Mouse (Mus musculus): ENCODE results near the gene Mybpc3. TPM values are rescaled to one million over a fixed set of nuclear protein-coding genes. Genes with fewer than 3 reads are reported as not detected.

Mybpc3 gene
- polyA plus RNA-seq, 1 experiment from 2014 or later = 0.05 TPM

- Histone ChIP-seq H3K4me2 (ENCODE audit: low read length) (no peak overlapping the region), H3K27me3 (replicated peaks; ENCODE audit: control insufficient read depth, insufficient read depth, low read length) (no peaks in the 10 kb centered on the region), H3K9me3 (ENCODE audit: control insufficient read depth, low read length) (no peaks in the 10 kb centered on the region), H3K4me1 (ENCODE audit: control insufficient read depth, insufficient read depth, low read depth, low read length) (no peaks in the 10 kb centered on the region), H3K4me3 (ENCODE audit: low read length) (no peak overlapping the region), H3K36me3 (ENCODE audit: control insufficient read depth, insufficient read depth, low read length) (peaks cover 46% of the 10 kb centered on the region), H3K9ac (ENCODE audit: low read depth, low read length) (no peak overlapping the region), H3K27ac (ENCODE audit: low read depth, low read length) (no peak overlapping the region)
- no peak for ATAC-seq
- WGBS = 95% methylated on average over 11 of the region's 11 CpGs
Observed at GRCm38 (mm10) chr2:91143401-91143800, 25.5 kb downstream of the Mybpc3 start.

GRCm38 (mm10) chr2:91148101-91148500 lies 30.2 kb downstream of the Mybpc3 start:
- H3K9ac ChIP-seq (ENCODE audit: low read depth, low read length) = no peak overlapping the region
- no peaks in the 10 kb centered on the region for H3K27me3 ChIP-seq (replicated peaks; ENCODE audit: control insufficient read depth, insufficient read depth, low read length)
- H3K4me2 ChIP-seq (ENCODE audit: low read length) = no peak overlapping the region
- no peaks in the 10 kb centered on the region for H3K4me1 ChIP-seq (ENCODE audit: control insufficient read depth, insufficient read depth, low read depth, low read length)
- no peaks in the 10 kb centered on the region for H3K9me3 ChIP-seq (ENCODE audit: control insufficient read depth, low read length)
- peaks cover 40% of the 10 kb centered on the region for H3K36me3 ChIP-seq (ENCODE audit: control insufficient read depth, insufficient read depth, low read length)
- no peak overlapping the region for H3K4me3 ChIP-seq (ENCODE audit: low read length)
- H3K27ac ChIP-seq (ENCODE audit: low read depth, low read length) = no peak overlapping the region
- ATAC-seq = no peak

DNA sequence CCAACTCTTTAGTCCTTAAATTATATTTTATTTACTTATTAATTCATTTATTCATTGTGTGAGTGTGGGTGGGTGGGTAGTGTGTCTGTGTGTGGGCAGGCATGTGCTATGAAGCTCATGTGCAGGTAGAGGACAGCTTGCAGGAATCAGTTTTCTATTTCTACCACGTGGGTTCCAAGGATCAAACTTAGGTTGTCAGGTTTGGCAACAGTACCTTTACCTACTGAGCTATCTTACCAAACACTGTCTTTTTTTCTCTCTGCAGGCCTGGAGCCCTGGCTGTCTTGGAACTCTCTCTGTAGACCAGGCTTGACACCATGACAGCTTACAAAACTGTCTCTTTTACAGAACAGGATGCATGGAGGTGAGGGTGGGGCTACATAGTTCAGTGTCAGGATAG lies 33.4 kb downstream of the Mybpc3 start:
- H3K9ac ChIP-seq (ENCODE audit: low read depth, low read length) = no peak overlapping the region
- whole genome bisulfite sequencing = 77% methylated on average over 1 of the region's 1 CpGs
- no peaks in the 10 kb centered on the region for H3K27me3 ChIP-seq (replicated peaks; ENCODE audit: control insufficient read depth, insufficient read depth, low read length)
- H3K4me2 ChIP-seq (ENCODE audit: low read length) = no peak overlapping the region
- no peaks in the 10 kb centered on the region for H3K4me1 ChIP-seq (ENCODE audit: control insufficient read depth, insufficient read depth, low read depth, low read length)
- H3K9me3 ChIP-seq (ENCODE audit: control insufficient read depth, low read length) = no peaks in the 10 kb centered on the region
- no peak overlapping the region for H3K4me3 ChIP-seq (ENCODE audit: low read length)
- H3K27ac ChIP-seq (ENCODE audit: low read depth, low read length) = no peak overlapping the region
- peaks cover 54% of the 10 kb centered on the region for H3K36me3 ChIP-seq (ENCODE audit: control insufficient read depth, insufficient read depth, low read length)
- ATAC-seq = no peak

DNA sequence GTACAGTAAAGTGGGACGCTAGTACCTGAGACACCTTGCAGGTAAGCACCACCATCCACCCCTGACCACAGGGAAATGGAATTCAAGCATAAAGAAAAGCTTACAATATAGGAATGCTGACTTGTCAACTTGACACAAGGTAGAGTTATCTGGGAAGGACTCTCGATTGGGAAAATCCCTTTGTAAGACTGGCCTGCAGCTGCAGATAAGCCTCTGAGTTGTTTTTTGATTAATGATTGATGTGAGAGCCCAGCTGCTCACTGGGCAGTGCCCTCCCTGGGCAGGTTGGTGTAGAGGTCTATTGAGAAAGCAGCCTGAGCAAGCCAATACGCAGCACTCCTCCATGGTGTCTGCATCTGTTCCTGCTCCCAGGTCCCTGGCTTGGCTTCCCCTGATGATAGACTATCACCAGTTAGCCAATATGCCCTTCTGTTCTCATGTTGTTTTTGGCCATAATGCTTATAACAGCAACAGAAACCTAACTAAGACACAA lies 35.0 kb downstream of the Mybpc3 start:
- Histone ChIP-seq H3K27ac (ENCODE audit: low read depth, low read length) (no peak overlapping the region), H3K9ac (ENCODE audit: low read depth, low read length) (no peak overlapping the region), H3K9me3 (ENCODE audit: control insufficient read depth, low read length) (no peaks in the 10 kb centered on the region), H3K4me3 (ENCODE audit: low read length) (no peak overlapping the region), H3K4me1 (ENCODE audit: control insufficient read depth, insufficient read depth, low read depth, low read length) (no peaks in the 10 kb centered on the region), H3K4me2 (ENCODE audit: low read length) (no peak overlapping the region), H3K27me3 (replicated peaks; ENCODE audit: control insufficient read depth, insufficient read depth, low read length) (no peaks in the 10 kb centered on the region), H3K36me3 (ENCODE audit: control insufficient read depth, insufficient read depth, low read length) (peaks cover 55% of the 10 kb centered on the region)
- no peak for ATAC-seq
- WGBS = 91% methylated on average over 3 of the region's 3 CpGs

- H3K4me3 ChIP-seq (ENCODE audit: low read length) = no peak overlapping the region
- ATAC-seq = no peak
- WGBS = 93% methylated on average over 3 of the region's 3 CpGs
Observed at GRCm38 (mm10) chr2:91154091-91154490, 36.1 kb downstream of the Mybpc3 start.

GRCm38 (mm10) chr2:91157002-91157752 lies 39.2 kb downstream of the Mybpc3 start:
- no peak overlapping the region for H3K4me2 ChIP-seq (ENCODE audit: low read length)
- no peaks in the 10 kb centered on the region for H3K27me3 ChIP-seq (replicated peaks; ENCODE audit: control insufficient read depth, insufficient read depth, low read length)
- H3K4me1 ChIP-seq (ENCODE audit: control insufficient read depth, insufficient read depth, low read depth, low read length) = no peaks in the 10 kb centered on the region
- H3K4me3 ChIP-seq (ENCODE audit: low read length) = no peak overlapping the region
- H3K9ac ChIP-seq (ENCODE audit: low read depth, low read length) = no peak overlapping the region
- H3K27ac ChIP-seq (ENCODE audit: low read depth, low read length) = no peak overlapping the region
- no peaks in the 10 kb centered on the region for H3K9me3 ChIP-seq (ENCODE audit: control insufficient read depth, low read length)
- peaks cover 53% of the 10 kb centered on the region for H3K36me3 ChIP-seq (ENCODE audit: control insufficient read depth, insufficient read depth, low read length)
- 39% methylated on average over 6 of the region's 6 CpGs for WGBS
- no peak for ATAC-seq

More at GRCm38 (mm10) chr2:91154091-91154490, 36.1 kb downstream of the Mybpc3 start:
- Histone ChIP-seq H3K4me2 (ENCODE audit: low read length) (no peak overlapping the region), H3K9me3 (ENCODE audit: control insufficient read depth, low read length) (no peaks in the 10 kb centered on the region), H3K36me3 (ENCODE audit: control insufficient read depth, insufficient read depth, low read length) (peaks cover 57% of the 10 kb centered on the region), H3K27me3 (replicated peaks; ENCODE audit: control insufficient read depth, insufficient read depth, low read length) (no peaks in the 10 kb centered on the region), H3K9ac (ENCODE audit: low read depth, low read length) (no peak overlapping the region), H3K4me1 (ENCODE audit: control insufficient read depth, insufficient read depth, low read depth, low read length) (no peaks in the 10 kb centered on the region), H3K27ac (ENCODE audit: low read depth, low read length) (no peak overlapping the region)

DNA sequence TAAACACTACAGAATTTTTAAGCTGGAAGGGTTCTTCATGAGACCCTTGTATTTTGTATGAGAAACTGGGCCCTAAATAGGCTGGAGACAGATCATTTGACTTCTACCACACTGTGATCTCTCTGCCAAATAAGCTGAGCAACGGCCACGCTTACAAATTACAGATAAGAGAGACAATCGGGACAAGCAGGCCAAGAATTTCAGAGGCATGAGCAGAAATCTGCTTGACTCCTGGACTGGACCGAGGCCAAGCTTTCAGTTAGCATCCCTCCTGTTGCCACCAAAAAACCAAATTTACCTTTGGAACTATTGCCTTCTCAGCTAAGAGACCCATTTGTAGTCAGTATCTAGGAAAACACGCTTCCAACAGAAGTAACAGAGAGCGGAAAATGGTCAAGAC lies 42.6 kb downstream of the Mybpc3 start:
- Histone ChIP-seq H3K36me3 (ENCODE audit: control insufficient read depth, insufficient read depth, low read length) (peaks cover 57% of the 10 kb centered on the region), H3K9me3 (ENCODE audit: control insufficient read depth, low read length) (no peaks in the 10 kb centered on the region), H3K9ac (ENCODE audit: low read depth, low read length) (no peak overlapping the region), H3K27ac (ENCODE audit: low read depth, low read length) (no peak overlapping the region), H3K4me3 (ENCODE audit: low read length) (no peak overlapping the region), H3K4me2 (ENCODE audit: low read length) (no peak overlapping the region), H3K27me3 (replicated peaks; ENCODE audit: control insufficient read depth, insufficient read depth, low read length) (no peaks in the 10 kb centered on the region), H3K4me1 (ENCODE audit: control insufficient read depth, insufficient read depth, low read depth, low read length) (no peaks in the 10 kb centered on the region)
- no peak for ATAC-seq
- WGBS = 90% methylated on average over 6 of the region's 6 CpGs

DNA sequence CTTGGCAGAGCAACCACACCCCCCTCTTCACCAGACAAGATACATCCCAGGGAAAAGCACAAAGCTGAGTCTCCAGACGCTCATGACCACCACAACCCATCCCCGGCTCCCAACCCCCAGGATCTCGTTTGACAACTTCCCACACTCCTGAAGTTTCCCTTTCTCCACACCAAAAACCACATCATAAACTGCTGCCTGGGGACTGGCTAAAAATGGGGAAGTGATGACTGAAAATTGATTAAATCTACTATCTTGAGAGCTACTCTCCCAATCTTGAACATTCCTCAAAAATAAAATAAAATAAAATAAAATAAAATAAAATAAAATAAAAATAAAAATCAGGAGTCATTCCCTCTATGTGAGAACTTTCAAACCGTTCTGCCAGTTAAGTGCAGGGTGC lies 45.0 kb downstream of the Mybpc3 start:
- H3K9me3 ChIP-seq (ENCODE audit: control insufficient read depth, low read length) = no peaks in the 10 kb centered on the region
- no peak overlapping the region for H3K4me3 ChIP-seq (ENCODE audit: low read length)
- peaks cover 52% of the 10 kb centered on the region for H3K36me3 ChIP-seq (ENCODE audit: control insufficient read depth, insufficient read depth, low read length)
- H3K4me1 ChIP-seq (ENCODE audit: control insufficient read depth, insufficient read depth, low read depth, low read length) = no peaks in the 10 kb centered on the region
- 88% methylated on average over 4 of the region's 4 CpGs for WGBS
- no peaks in the 10 kb centered on the region for H3K27me3 ChIP-seq (replicated peaks; ENCODE audit: control insufficient read depth, insufficient read depth, low read length)
- no peak overlapping the region for H3K9ac ChIP-seq (ENCODE audit: low read depth, low read length)
- H3K27ac ChIP-seq (ENCODE audit: low read depth, low read length) = no peak overlapping the region
- no peak overlapping the region for H3K4me2 ChIP-seq (ENCODE audit: low read length)
- no peak for ATAC-seq

DNA sequence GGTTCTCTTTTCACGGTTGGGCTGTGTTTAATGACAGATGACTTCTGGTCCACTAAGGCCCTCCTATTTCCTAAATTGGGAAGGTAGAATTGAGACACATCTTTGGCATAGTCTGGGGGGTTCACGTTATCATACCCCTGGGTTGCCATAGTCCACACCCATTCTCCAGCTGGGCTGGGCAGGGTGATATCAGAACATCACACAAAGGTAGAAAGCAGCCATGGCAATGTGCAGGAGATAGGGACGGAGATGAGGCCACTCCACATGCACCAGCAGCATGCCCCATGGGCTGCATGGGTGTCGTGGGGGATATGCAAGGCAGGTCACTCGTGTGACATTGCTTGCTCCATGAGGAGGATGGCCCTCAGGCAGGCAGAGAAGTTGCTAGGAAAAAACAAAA lies 45.6 kb downstream of the Mybpc3 start:
- no peak for ATAC-seq
- Histone ChIP-seq H3K27ac (ENCODE audit: low read depth, low read length) (no peak overlapping the region), H3K36me3 (ENCODE audit: control insufficient read depth, insufficient read depth, low read length) (peaks cover 49% of the 10 kb centered on the region), H3K4me2 (ENCODE audit: low read length) (no peak overlapping the region), H3K4me1 (ENCODE audit: control insufficient read depth, insufficient read depth, low read depth, low read length) (no peaks in the 10 kb centered on the region), H3K4me3 (ENCODE audit: low read length) (no peak overlapping the region), H3K9ac (ENCODE audit: low read depth, low read length) (no peak overlapping the region), H3K9me3 (ENCODE audit: control insufficient read depth, low read length) (no peaks in the 10 kb centered on the region), H3K27me3 (replicated peaks; ENCODE audit: control insufficient read depth, insufficient read depth, low read length) (no peaks in the 10 kb centered on the region)
- 90% methylated on average over 5 of the region's 5 CpGs for WGBS

Measured in hindbrain, embryonic 16.5 days (tissue).